Mouse (Mus musculus): ENCODE measurements at regions not wholly inside any gene's neighbourhood (a gene's known extent, or its start where the extent isn't known, plus 50 kb on each side); places are given as distances from the start of the nearest gene placed in this dataset.

DNA sequence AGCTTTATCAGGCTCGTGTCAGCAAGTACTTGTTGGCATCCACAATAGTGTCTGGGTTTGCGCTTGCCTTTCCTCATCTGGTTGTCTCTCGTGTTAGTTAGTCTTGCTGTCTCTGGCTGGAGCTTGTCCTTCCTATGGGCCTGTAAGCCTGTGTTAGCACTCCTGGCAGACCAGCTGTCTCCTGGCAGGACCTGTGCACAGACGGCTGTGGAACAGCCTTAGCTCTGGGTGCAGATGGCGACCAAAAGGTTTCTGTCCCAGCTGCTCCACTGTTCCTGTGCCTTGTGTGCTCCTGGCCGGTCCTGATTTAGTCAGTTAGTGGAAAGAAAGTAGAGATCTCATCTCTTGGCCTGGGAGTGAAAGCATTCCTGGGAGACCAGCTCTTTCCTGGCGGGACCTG, 101.5 kb upstream of the Trpc4 start:
- TF ChIP-seq POLR2A (IDR thresholded peaks at IDR 0.05; ENCODE audit: borderline replicate concordance, extremely low read depth, insufficient read depth, insufficient read length, poor library complexity, severe bottlenecking) = no peak
- no peak for TF ChIP-seq CTCF (IDR thresholded peaks at IDR 0.05; ENCODE audit: borderline replicate concordance, extremely low read depth, insufficient read depth, insufficient read length)

Measured in brain, embryonic 14.5 days (tissue).